Mouse (Mus musculus) adrenal gland, adult 10 weeks (tissue): ENCODE measurements around the gene Lkaaear1. TPM values are rescaled to one million over a fixed set of nuclear protein-coding genes. Genes with fewer than 3 reads are reported as not detected.

Experiments
- polyA plus RNA-seq: library from polyadenylated mRNA; stranded (reverse); fragments of 350-450 nt; fragmentation: Illumina TruSeq; extraction: RNeasy Lipid Tissue Mini Kit (QIAGEN cat#74804); gene quantifications from one replicate; pipeline ENCODE4 v1.2.3, GENCODE M21; 2014; ENCODE audit warnings: low read depth, low replicate concordance

The Lkaaear1 gene
- polyA plus RNA-seq = not detected

GRCm38 (mm10) chr2:181698241-181698640 is at the start of gene Lkaaear1:
TSS of gene Lkaaear1 (minus strand) at chr2:181698442.

GRCm38 (mm10) chr2:181714903-181715326 is 16.7 kb upstream of the Lkaaear1 start, which contains the start of gene Oprl1:
TSS of gene Oprl1 (plus strand) at chr2:181715016.

GRCm38 (mm10) chr2:181693339-181694280 is 4.6 kb downstream of the Lkaaear1 start, which contains the start of gene Rgs19:
TSS of gene Rgs19 (minus strand) at chr2:181693977.

GRCm38 (mm10) chr2:181679951-181680715 is 18.1 kb downstream of the Lkaaear1 start, which contains the start of gene Tcea2:
TSS of gene Tcea2 (plus strand) at chr2:181680310.

GRCm38 (mm10) chr2:181671326-181671725 is 26.9 kb downstream of the Lkaaear1 start, which contains the start of gene Sox18:
TSS of gene Sox18 (minus strand) at chr2:181671640.

GRCm38 (mm10) chr2:181656734-181657133 is 41.5 kb downstream of the Lkaaear1 start, which contains the start of gene Gm29797:
TSS of gene Gm29797 (plus strand) at chr2:181657034.

Other genes starting within 250 kb of the Lkaaear1 start
- gene Zbtb46, start 239.0 kb downstream of the Lkaaear1 start, polyA plus RNA-seq = 8.7 TPM
- gene Abhd16b, start 205.2 kb downstream of the Lkaaear1 start, polyA plus RNA-seq = not detected
- gene Tpd52l2, start 201.3 kb downstream of the Lkaaear1 start, polyA plus RNA-seq = 77.2 TPM
- gene Dnajc5, start 178.0 kb downstream of the Lkaaear1 start, polyA plus RNA-seq = 47.9 TPM
- 16.6 TPM for gene Uckl1, start 113.5 kb downstream of the Lkaaear1 start, polyA plus RNA-seq
- 40.8 TPM for gene Prpf6, start 106.6 kb downstream of the Lkaaear1 start, polyA plus RNA-seq
- gene Zfp512b, start 105.6 kb downstream of the Lkaaear1 start, polyA plus RNA-seq = 5.6 TPM
- gene Samd10, start 99.2 kb downstream of the Lkaaear1 start, polyA plus RNA-seq = 9.0 TPM
- not detected for gene Gm29797, start 41.4 kb downstream of the Lkaaear1 start, polyA plus RNA-seq
- 0.35 TPM for gene Sox18, start 26.8 kb downstream of the Lkaaear1 start, polyA plus RNA-seq
- gene Tcea2, start 18.1 kb downstream of the Lkaaear1 start, polyA plus RNA-seq = not detected
- 20.9 TPM for gene Rgs19, start 4.5 kb downstream of the Lkaaear1 start, polyA plus RNA-seq
- gene Oprl1, start 16.6 kb upstream of the Lkaaear1 start, polyA plus RNA-seq = 1.0 TPM
- 3.0 TPM for gene Myt1, start 64.9 kb upstream of the Lkaaear1 start, polyA plus RNA-seq
- gene Pcmtd2, start 139.4 kb upstream of the Lkaaear1 start, polyA plus RNA-seq = 202 TPM
- 75.8 TPM for gene Polr3k, start 165.9 kb upstream of the Lkaaear1 start, polyA plus RNA-seq